Mouse (Mus musculus): ENCODE results near the gene Zfhx3.

DNA sequence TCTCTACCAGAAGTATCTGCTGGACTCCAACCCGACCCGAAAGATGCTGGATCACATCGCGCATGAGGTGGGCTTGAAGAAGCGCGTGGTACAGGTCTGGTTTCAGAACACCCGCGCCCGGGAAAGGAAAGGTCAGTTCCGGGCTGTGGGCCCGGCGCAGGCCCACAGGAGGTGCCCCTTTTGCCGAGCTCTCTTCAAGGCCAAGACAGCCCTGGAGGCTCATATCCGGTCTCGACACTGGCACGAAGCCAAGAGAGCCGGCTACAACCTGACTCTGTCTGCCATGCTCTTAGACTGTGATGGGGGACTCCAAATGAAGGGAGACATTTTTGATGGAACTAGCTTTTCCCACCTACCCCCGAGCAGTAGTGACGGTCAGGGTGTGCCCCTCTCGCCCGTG is 1007.9 kb downstream of the Zfhx3 start:
- TF ChIP-seq EP300 (IDR thresholded peaks at IDR 0.05; ENCODE audit: insufficient read depth, low read depth, low read length) (no peak), CTCF (IDR thresholded peaks at IDR 0.05; ENCODE audit: low read depth, low read length) (no peak), POLR2A (IDR thresholded peaks at IDR 0.05; ENCODE audit: insufficient read depth, low read length) (no peak)
